Mouse (Mus musculus): ENCODE results near the gene Dnah8.
"Not testable (repeated sequence)": the region's sequence is repeated elsewhere in the genome, so short reads cannot be mapped to it uniquely, and the experiment has no call there.

Dnah8 gene

DNA sequence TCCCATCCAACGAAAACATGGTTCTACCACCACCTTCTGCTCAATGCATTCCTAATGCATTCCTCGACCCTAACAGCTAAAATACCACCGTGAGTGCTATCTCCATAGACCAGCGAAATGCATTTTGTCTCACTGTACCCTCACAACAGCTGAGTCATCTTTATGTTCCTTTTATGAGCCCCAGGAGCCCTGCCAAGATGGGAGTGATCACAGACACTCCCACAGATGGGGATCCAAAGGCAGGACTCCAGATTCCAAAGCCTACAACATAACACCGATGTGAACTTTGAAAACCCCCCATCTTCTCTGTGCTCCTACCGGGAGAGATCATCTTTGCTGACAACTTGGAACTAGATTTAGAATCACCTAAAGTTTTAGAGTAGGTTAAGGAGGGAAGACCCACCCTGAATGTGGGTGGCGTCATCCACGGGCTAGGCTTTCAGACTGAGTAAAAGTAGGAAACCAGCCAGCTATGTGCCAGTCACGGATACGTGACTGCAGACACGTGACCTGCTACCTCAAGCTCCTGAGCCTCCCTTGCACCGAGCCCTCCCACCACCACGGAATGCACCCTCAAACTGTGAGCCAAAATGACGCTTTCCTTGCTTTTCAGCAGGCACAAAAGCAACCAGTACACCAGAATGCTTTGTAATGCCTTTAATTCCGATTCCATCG is 14.7 kb upstream of the Dnah8 start:
- peak; percentile 38 for DNase-seq (ENCODE audit: low spot score)

DNA sequence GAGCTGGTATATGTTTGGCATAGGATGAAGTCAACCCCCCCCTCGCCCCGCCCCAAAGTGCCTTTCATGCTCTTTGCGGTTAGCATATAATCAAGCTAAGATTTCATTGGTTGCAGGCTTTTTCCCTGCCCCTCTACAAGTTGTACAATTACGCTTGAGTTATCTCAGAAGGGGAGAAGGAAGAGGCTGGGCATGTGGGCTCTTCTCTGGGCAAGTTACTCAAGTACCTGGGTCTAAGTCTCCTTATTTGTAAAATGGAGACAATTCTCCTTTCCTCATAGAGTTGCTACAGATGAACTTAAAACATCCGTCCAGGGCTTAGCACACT is 14.2 kb upstream of the Dnah8 start:
- DNase-seq (ENCODE audit: low spot score) = no peak

- DNase-seq (ENCODE audit: low spot score) = no peak
These were observed 13.4 kb upstream of the Dnah8 start for GRCm38 (mm10) chr17:30610739-30611138.

DNA sequence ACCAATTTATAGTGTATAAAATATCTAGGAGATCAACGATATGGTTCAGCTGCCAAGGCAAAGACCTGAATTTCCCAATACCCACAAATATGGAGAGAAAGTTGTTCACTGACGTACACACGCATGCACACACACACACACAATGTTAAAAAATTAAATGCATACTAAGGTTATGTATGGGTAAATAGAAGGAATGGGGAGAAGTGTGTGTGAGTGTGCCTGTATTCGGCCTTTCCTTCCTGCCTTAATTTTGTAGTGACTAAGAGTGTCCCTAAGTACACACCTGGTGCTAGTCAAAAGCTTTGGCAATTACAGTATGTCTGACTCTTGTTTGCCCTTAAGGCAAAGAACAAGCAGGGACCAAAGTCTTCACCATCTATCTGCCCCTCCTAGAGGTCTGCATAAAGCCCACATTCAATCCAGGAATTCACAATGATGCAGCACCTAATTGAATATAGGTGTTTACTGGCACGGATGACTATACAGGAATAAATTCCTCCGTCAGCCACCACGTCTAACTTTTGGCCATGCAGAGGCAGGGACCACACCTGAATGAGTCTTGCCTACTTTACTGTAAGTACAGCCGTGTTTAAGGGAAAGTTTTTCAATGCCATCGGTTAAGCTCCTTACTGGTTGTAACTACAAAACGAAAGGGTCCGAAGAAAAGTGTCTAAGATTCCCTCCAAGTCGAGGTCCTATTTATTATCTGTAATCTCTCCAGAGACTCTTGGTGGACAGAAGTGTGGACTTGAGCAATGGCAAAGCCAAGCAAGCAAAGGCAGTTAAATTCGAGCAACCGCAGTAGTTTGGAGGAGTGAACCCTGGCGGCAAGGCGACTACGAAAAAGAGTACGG is 12.7 kb upstream of the Dnah8 start:
- DNase-seq (ENCODE audit: low spot score) = peak; percentile 21

GRCm38 (mm10) chr17:30612075-30612859 is 11.9 kb upstream of the Dnah8 start:
- DNase-seq (ENCODE audit: low spot score) = peak; percentile 93

DNA sequence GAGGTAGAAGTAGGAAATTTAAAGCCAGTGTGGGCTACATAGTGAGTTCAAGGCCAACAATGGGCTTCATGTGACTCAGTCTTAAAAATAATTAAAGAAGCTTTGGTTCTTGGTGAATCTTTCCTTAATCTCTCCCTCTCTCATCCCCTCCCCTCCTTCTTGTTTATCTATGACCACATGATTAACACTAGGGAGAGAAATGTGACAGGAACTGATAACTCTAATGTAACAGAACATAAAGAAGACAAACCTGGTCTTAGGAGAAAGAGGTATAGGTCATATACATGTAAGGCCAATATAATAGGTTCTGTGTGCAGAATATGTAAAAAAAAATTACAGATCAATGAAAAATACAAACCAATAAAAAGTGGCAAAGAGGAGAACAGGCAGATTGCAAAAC is 10.8 kb upstream of the Dnah8 start:
- DNase-seq (ENCODE audit: low spot score) = no peak

- no peak for DNase-seq (ENCODE audit: low spot score)
These were observed 8.0 kb upstream of the Dnah8 start for GRCm38 (mm10) chr17:30616203-30616602.

- DNase-seq (ENCODE audit: low spot score) = no peak
These were observed 5.8 kb upstream of the Dnah8 start for GRCm38 (mm10) chr17:30618136-30618891.

DNA sequence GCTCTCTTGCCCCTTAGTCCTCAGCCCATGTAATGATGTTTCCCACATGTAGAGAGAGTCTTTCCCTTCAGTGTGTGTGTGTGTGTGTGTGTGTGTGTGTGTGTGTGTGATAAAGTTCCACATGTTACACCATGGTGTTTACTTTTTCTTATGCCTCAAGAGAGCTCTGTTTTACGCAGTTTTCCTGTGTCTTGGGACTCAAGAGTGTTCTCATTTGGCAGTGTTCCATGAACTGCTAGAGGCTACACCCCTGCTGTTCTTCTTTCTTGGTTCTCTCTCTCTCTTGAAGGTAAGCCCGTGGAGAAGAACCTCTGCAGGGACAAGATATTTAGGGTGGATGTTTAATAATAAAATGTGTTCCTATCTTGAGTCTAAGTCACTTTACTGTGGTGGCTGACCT is 5.0 kb upstream of the Dnah8 start:
- DNase-seq (ENCODE audit: low spot score) = no peak

- no peak for DNase-seq (ENCODE audit: low spot score)
These were observed 3.6 kb upstream of the Dnah8 start for GRCm38 (mm10) chr17:30620548-30620947.

- no peak for DNase-seq (ENCODE audit: low spot score)
These were observed 2.7 kb upstream of the Dnah8 start for GRCm38 (mm10) chr17:30621450-30621849.

GRCm38 (mm10) chr17:30623200-30623599 is 954 bp upstream of the Dnah8 start:
- no peak for DNase-seq (ENCODE audit: low spot score)

- not testable (repeated sequence) for DNase-seq (ENCODE audit: low spot score)
These were observed 2.6 kb downstream of the Dnah8 start, which contains the start of gene Glo1 for GRCm38 (mm10) chr17:30626719-30627118. Gene Glo1, minus strand, starts transcription at chr17:30626871.

DNA sequence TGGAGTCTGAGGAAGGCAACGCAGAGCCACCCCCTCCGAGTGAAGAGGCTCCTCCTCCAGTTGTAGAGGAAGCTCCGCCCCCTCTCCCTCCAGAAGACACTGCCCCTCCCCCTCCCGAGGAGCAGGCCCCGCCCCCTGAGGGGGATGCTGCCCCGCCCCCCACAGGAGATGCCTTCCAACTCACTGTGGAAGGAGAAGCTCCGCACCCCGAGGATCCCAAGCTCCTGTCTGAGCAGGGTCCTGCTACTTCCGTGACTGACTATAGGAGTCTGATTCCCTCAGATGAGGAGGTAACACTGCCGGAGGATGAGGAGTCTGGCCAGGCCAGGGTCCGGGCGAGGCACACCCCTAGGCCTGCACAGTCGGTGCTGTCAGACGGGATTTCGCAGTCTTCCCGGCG is 11.2 kb downstream of the Dnah8 start:
- no peak for DNase-seq (ENCODE audit: low spot score)

DNA sequence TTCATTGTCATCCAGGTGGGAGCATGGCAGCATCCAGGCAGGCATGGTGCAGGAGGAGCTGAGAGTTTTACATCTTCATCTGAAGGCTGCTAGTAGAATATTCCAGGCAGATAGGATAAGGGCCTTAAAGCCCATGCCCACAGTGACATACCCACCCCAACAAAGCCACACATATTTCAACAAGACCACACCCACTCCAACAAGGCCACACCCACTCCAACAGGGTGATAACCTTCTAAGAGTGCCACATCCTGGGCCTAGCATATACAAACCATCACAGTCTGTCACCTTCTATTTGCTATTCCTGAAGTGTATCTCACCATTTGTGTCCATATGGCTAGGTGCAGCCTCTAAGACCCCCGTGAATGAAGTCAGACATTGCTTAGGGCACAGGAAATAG is 13.6 kb downstream of the Dnah8 start:
- no peak for DNase-seq (ENCODE audit: low spot score)

DNA sequence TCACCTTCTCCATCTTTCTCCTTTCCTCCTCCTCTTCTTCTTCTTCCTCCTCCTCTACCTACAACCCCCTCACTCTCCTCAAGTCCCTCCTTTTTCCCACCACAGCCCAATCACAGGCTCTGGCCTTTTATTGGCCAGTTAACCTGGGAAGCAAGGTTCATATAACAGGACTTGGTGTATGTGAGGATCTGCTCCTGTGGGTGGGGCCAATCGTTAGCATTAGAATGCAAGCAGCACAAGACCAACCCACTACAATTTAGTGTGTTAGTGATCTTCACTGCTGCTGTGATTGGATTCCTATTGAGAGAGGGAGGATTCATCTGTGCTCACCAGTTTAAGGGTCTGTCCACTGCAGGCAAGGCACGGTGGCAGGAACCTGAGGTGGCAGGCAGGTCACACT is 14.8 kb downstream of the Dnah8 start:
- DNase-seq (ENCODE audit: low spot score) = no peak

DNA sequence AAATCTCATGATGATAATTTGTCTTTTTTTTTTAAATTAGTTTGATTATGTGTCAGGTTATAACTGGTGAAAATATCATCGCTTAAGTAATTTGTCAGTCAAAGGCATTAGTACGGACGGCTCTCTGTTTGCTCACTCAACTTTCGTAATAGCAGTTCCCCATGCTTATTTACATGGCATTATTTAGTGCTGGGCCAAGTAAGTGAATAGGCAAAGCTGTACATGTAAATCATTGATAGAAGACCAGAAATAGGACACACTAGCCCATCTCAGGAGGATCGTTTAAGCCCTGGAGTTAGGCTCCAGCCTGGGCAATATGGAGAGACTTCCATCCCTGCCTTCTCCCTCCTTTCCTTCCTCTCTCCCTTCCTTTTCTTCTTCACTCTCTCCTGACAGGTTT is 16.7 kb downstream of the Dnah8 start:
- DNase-seq (ENCODE audit: low spot score) = no peak

DNA sequence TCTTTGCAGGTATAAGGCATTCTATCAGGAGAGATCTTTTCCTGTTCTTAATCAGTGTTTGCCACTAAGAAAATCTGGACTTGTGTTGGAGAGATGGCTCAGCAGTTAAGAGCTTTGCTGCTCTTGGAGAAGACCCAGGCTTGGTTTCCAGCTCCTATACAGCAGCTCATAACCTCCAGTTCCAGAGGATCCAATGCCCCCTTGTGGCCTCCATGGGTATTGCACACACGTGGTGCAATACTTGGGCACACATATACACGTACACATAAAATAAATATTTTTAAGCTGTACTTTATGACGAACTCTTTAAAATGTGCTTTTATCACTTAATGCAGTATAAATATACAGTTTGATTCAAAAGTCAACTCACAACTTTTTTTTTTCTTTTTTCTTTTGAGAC is 24.6 kb downstream of the Dnah8 start:
- no peak for DNase-seq (ENCODE audit: low spot score)

DNA sequence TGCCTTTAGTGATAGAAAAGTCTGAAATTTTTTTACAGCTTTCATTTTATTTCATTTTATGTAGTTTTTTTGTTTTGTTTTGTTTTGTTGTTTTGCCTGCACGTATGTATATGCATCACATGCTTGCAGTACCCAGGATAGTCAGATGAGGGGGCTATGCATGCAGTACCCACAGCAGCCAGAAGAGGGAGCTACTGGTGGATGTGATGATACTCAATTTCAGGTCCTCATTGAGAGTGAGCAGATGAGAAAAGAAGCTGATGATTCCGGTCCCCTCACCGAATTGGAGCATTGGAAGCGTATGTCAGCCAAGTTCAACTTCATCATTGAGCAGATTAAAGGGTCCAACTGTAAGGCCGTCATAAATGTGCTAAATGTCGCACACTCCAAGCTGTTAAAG is 28.9 kb downstream of the Dnah8 start:
- DNase-seq (ENCODE audit: low spot score) = no peak

- DNase-seq (ENCODE audit: low spot score) = no peak
These were observed 33.5 kb downstream of the Dnah8 start for GRCm38 (mm10) chr17:30657530-30658151.

DNA sequence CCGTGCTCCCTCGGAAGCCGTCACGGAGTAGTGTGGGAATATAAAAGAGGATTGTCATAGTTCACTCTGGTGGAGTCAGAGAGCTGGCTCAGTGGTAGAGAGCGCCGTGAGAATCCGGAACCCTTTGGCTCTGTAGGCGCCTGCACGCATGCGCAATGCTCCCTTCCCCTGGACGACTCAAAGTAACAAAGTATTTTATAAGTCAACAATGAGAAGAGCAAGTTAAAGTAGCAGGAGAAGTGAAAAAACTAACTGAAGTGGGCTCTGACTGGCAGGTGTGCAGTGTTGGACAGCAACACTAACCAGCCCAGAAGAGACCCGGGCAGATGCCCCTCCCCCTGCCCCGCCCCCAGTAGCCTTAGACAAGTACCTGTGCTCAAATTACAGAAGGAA is 34.0 kb downstream of the Dnah8 start:
- no peak for DNase-seq (ENCODE audit: low spot score)

GRCm38 (mm10) chr17:30662131-30662530 is 38.0 kb downstream of the Dnah8 start:
- DNase-seq (ENCODE audit: low spot score) = no peak
